Mouse (Mus musculus) embryonic fibroblast, embryonic 13.5 days (primary cell): ENCODE measurements around the gene Rfx5. TPM values are rescaled to one million over a fixed set of nuclear protein-coding genes. Genes with fewer than 3 reads are reported as not detected.

Experiments
- H3K27ac ChIP-seq: 2 replicates; pipeline ENCODE4 v1.5.1; 2012; ENCODE audit warnings: low read length, control low read depth, inconsistent platforms; ENCODE audit not compliant: insufficient read depth
- H3K4me1 ChIP-seq: 2 replicates; pipeline ENCODE4 v1.6.1; 2011; ENCODE audit warnings: low read length; ENCODE audit not compliant: control insufficient read depth, insufficient read depth
- H3K4me3 ChIP-seq: 2 replicates; pipeline ENCODE4 v1.5.1; 2011; ENCODE audit warnings: mild to moderate bottlenecking, control low read depth, low read length; ENCODE audit not compliant: insufficient read depth
- CTCF ChIP-seq: IDR thresholded peaks from 2 replicates; pipeline ENCODE4 v1.5.1; 2011; ENCODE audit warnings: mild to moderate bottlenecking, control low read depth, low read length, moderate library complexity, borderline replicate concordance; ENCODE audit not compliant: insufficient read depth
- POLR2A ChIP-seq: IDR thresholded peaks from 2 replicates; pipeline ENCODE4 v1.6.1; 2011; ENCODE audit warnings: low read depth, mild to moderate bottlenecking, control low read depth, low read length, moderate library complexity
- polyA plus RNA-seq: library from polyadenylated mRNA; stranded (reverse); fragments of >200 nt; gene quantifications from 2 replicates; pipeline ENCODE4 v1.2.4, GENCODE M21; 2011; ENCODE audit warnings: low read depth; ENCODE audit not compliant: missing spikeins, insufficient read length

Gene Rfx5
- polyA plus RNA-seq, 1 experiment: 24.2 TPM

DNA sequence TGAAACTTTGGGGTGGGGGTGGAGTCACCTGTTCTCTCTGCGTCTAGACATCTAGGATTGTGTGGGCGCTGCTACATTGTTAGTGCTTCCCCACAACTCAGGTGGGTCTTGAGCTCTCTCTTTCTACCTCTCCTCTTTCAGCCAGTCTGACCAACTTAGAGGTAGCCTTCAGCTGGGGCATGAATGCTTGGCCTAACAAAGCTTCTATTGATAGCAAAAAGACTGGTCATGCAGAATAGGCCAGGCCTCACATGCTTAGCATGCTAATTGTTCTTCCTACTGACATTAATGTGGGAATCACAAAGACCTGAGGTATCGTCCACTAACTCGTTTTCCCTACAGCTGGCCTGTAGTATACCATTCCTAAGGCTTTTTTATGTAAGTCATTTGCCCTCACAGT, 48.7 kb downstream of the Rfx5 start:
- Histone ChIP-seq H3K27ac (no peak overlapping the region), H3K4me3 (no peak overlapping the region), H3K4me1 (no peaks in the 10 kb centered on the region)
- TF ChIP-seq CTCF (no peak), POLR2A (no peak)

DNA sequence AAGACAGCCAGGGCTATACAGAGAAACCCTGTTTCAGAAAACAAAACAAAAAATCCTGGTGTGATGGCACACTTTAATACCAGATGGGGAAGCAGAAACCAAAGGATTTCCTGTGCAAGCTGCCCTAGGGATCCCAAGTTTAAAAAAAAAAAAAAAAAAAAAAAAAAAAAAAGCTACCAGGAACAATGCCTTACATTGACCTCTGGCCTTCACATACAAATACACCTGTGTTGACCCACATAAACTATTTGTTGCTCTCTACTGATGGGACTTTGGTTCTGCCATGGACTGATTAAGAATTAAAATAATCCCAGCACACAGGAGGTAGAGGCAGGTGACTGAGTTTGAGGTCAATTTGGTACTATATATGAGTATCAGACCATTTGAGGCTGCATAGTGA, 49.4 kb downstream of the Rfx5 start:
- TF ChIP-seq CTCF (no peak), POLR2A (no peak)
- Histone ChIP-seq H3K27ac (no peak overlapping the region), H3K4me1 (no peaks in the 10 kb centered on the region), H3K4me3 (no peak overlapping the region)

DNA sequence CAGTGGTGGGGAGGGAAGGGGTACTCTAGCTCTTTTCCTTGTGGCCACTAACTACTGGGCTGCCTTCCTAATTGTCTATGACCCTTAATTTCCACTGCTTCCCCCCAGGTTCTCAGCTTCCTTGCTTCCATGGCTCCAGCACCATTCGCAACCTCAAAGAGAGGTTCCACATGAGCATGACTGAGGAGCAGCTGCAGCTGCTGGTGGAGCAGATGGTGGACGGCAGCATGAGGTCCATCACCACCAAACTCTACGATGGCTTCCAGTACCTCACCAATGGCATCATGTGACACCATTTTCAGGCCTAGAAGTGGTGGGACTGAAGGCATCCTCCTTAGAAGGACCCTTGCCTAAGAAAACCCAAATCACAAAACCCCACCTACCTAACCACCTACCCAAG, 51.8 kb downstream of the Rfx5 start:
- Histone ChIP-seq H3K4me3 (no peak overlapping the region), H3K4me1 (no peaks in the 10 kb centered on the region), H3K27ac (no peak overlapping the region)
- TF ChIP-seq POLR2A (no peak), CTCF (no peak)

DNA sequence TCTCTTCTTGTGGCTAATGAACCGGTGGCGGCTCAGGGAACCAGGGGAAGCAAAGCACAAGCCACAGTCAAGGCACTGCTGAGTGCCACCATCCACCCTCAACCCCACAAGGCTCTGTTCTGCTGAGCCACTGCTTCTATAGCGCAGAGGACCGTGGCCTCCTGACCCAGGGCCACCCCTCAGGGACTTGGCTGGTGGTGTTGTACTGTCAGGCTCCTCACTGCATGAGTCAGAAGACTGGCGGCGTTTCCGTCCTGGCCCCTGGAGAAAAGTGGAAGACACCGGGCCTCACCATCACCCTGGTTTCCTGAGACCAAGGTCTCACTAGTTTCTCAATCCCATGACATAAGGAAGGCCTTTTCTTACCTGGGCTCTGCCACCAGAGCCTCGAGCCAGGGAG, 53.8 kb downstream of the Rfx5 start:
- Histone ChIP-seq H3K4me1 (no peaks in the 10 kb centered on the region), H3K27ac (no peak overlapping the region), H3K4me3 (no peak overlapping the region)
- no peak for TF ChIP-seq POLR2A
- no peak for TF ChIP-seq CTCF

DNA sequence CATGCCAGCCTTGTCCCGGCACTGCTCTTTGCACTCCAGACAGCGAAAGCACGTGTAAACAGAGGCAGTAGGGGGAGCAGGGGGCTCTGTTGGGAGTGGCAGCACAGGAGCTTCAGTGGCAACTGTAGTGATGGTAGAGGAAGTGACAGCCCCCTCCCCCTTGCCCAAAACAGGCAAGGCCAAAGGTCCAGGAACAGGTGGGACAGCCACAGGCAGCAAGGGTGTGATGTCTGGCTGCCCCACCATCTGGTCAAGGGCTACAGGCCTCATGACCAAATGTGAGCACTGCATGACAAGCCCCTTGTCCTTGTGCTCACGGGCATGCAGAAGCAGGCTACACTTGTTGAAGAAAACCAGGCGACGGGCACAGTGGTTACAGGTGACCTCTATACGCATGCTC, 56.5 kb downstream of the Rfx5 start:
- TF ChIP-seq POLR2A (no peak), CTCF (no peak)
- H3K27ac ChIP-seq: no peak overlapping the region
- no peak overlapping the region for H3K4me3 ChIP-seq
- 0 out of 2 replicates have a peak, but pooled peaks cover 3% of the 10 kb centered on the region for H3K4me1 ChIP-seq

Other genes starting within 250 kb of the Rfx5 start
- gene Cgn, start 167.6 kb upstream of the Rfx5 start, polyA plus RNA-seq: 0.17 TPM in 1 of 2 replicates, not detected in the other
- gene Pogz, start 116.5 kb upstream of the Rfx5 start, polyA plus RNA-seq: 34.7 and 41.6 TPM in 2 replicates
- gene Psmb4, start 67.1 kb upstream of the Rfx5 start, polyA plus RNA-seq: 236 and 256 TPM in 2 replicates
- gene Selenbp1, start 21.0 kb upstream of the Rfx5 start, polyA plus RNA-seq: 1.6 and 4.5 TPM in 2 replicates
- gene Pi4kb, start 20.7 kb downstream of the Rfx5 start, polyA plus RNA-seq: 32.1 and 35.9 TPM in 2 replicates
- 18.4 and 20.2 TPM in 2 replicates for gene Zfp687, start 61.4 kb downstream of the Rfx5 start, polyA plus RNA-seq
- 234 and 248 TPM in 2 replicates for gene Psmd4, start 88.5 kb downstream of the Rfx5 start, polyA plus RNA-seq
- 73.5 and 78.1 TPM in 2 replicates for gene Pip5k1a, start 152.9 kb downstream of the Rfx5 start, polyA plus RNA-seq
- 37.2 and 40.4 TPM in 2 replicates for gene Vps72, start 156.9 kb downstream of the Rfx5 start, polyA plus RNA-seq
- not detected in 2 replicates for gene Tmod4, start 170.4 kb downstream of the Rfx5 start, polyA plus RNA-seq
- 43.5 and 51.5 TPM in 2 replicates for gene Scnm1, start 179.9 kb downstream of the Rfx5 start, polyA plus RNA-seq
- gene Lysmd1, start 180.0 kb downstream of the Rfx5 start, polyA plus RNA-seq: 5.4 and 5.6 TPM in 2 replicates
- 0.47 TPM in 1 of 2 replicates, not detected in the other for gene Tnfaip8l2, start 188.3 kb downstream of the Rfx5 start, polyA plus RNA-seq
- 5.9 and 8.6 TPM in 2 replicates for gene Sema6c, start 206.4 kb downstream of the Rfx5 start, polyA plus RNA-seq